ENCODE assay signal across 17 mouse cellular contexts in genomic region chr16:85155836-85156235, GRCm38 (mm10). TPM values are rescaled to one million over a fixed set of nuclear protein-coding genes. Genes with fewer than 3 reads are reported as not detected.
DNase-seq lines count a peak whose midpoint lies in the region; ATAC-seq and TF ChIP-seq lines count a peak whose summit lies in the region.
"Had no signal": no experiment of that assay in that cellular context is flagged by ENCODE, and none has a peak within 500 bp of the region (broad histone marks: within the 10 kb centered on the region; RNA-seq: fewer than 3 reads in every experiment).

No protein-coding gene starts in this region.

- no peak overlapping the region for H3K4me2 ChIP-seq in heart, embryonic 11.5 days
- H3K4me2 ChIP-seq in kidney, embryonic 14.5 days (replicated peaks; ENCODE audit: low read depth, low read length) = no peak overlapping the region
- H3K4me2 ChIP-seq in stomach, embryonic 16.5 days (ENCODE audit: low read depth, low read length) = no peak overlapping the region
- no peak overlapping the region for H3K4me2 ChIP-seq in midbrain, embryonic 15.5 days
- H3K4me2 ChIP-seq: hindbrain, embryonic 15.5 days had no signal

- no peak for DNase-seq in heart, postnatal 14 days
- peak; percentile 47 for DNase-seq in kidney, adult 2 months
- DNase-seq in brain, embryonic 14.5 days (ENCODE audit: low read depth) = peak; percentile 49
- DNase-seq: adrenal gland, adult 8-10 months; cerebellum, adult 2 months; gastrocnemius, postnatal 36 days; kidney, adult 18-20 months; kidney, postnatal 36 days; left cerebral cortex, postnatal 4 days; right cerebral cortex, postnatal 14 days had no signal

- peaks cover 36% of the 10 kb centered on the region for H3K4me1 ChIP-seq in heart, embryonic 11.5 days (ENCODE audit: control insufficient read depth, insufficient read depth, low read length)
- H3K4me1 ChIP-seq in kidney, adult 2 months (ENCODE audit: control insufficient read depth, insufficient read depth, low read length) = peaks cover 51% of the 10 kb centered on the region
- H3K4me1 ChIP-seq in kidney, embryonic 14.5 days (ENCODE audit: control insufficient read depth, insufficient read depth, low read length) = peaks cover 47% of the 10 kb centered on the region
- H3K4me1 ChIP-seq in stomach, embryonic 16.5 days (ENCODE audit: control insufficient read depth, insufficient read depth, low read length) = peaks cover 27% of the 10 kb centered on the region
- H3K4me1 ChIP-seq in midbrain, embryonic 15.5 days = peaks cover 21% of the 10 kb centered on the region

- no peaks in the 10 kb centered on the region for H3K9me3 ChIP-seq in heart, embryonic 11.5 days (replicated peaks; ENCODE audit: control insufficient read depth, low read length)
- H3K9me3 ChIP-seq in kidney, embryonic 14.5 days (ENCODE audit: control insufficient read depth, low read length) = no peaks in the 10 kb centered on the region
- H3K9me3 ChIP-seq in stomach, embryonic 16.5 days (replicated peaks; ENCODE audit: control insufficient read depth, low read length) = no peaks in the 10 kb centered on the region
- no peaks in the 10 kb centered on the region for H3K9me3 ChIP-seq in midbrain, embryonic 15.5 days
- H3K9me3 ChIP-seq: hindbrain, embryonic 15.5 days had no signal

- H3K4me3 ChIP-seq in heart, embryonic 11.5 days (ENCODE audit: low read depth, low read length) = no peak overlapping the region
- no peak overlapping the region for H3K4me3 ChIP-seq in kidney, adult 2 months (ENCODE audit: insufficient read depth, low read depth, low read length)
- H3K4me3 ChIP-seq in kidney, embryonic 14.5 days (ENCODE audit: low read length) = no peak overlapping the region
- H3K4me3 ChIP-seq in stomach, embryonic 16.5 days (replicated peaks; ENCODE audit: low read length) = no peak overlapping the region
- H3K4me3 ChIP-seq in midbrain, embryonic 15.5 days = no peak overlapping the region
- H3K4me3 ChIP-seq: hindbrain, embryonic 15.5 days had no signal

- no peaks in the 10 kb centered on the region for H3K27me3 ChIP-seq in heart, embryonic 11.5 days (ENCODE audit: control insufficient read depth, insufficient read depth, low read length)
- no peaks in the 10 kb centered on the region for H3K27me3 ChIP-seq in kidney, adult 2 months (replicated peaks; ENCODE audit: control insufficient read depth, insufficient read depth, low read length)
- no peaks in the 10 kb centered on the region for H3K27me3 ChIP-seq in kidney, embryonic 14.5 days (ENCODE audit: control insufficient read depth, insufficient read depth, low read length)
- no peaks in the 10 kb centered on the region for H3K27me3 ChIP-seq in stomach, embryonic 16.5 days (ENCODE audit: control insufficient read depth, insufficient read depth, low read length)
- H3K27me3 ChIP-seq in midbrain, embryonic 15.5 days (replicated peaks) = no peaks in the 10 kb centered on the region
- H3K27me3 ChIP-seq: hindbrain, embryonic 15.5 days had no signal

- no peak for TF ChIP-seq CTCF in kidney, adult 2 months (conservative IDR thresholded peaks at IDR 0.05; ENCODE audit: insufficient read depth, insufficient read length, low read depth, low read length)
- no peak for TF ChIP-seq CTCF in brain, embryonic 14.5 days (IDR thresholded peaks at IDR 0.05; ENCODE audit: borderline replicate concordance, extremely low read depth, insufficient read depth, insufficient read length)

- 0 out of 2 replicates have a peak overlapping the region, but pooled peaks have one; percentile 22 for H3K27ac ChIP-seq in heart, embryonic 11.5 days (ENCODE audit: low read depth, low read length)
- peak overlapping the region; percentile 63; the same call in 1 of the 2 replicates for H3K27ac ChIP-seq in kidney, adult 2 months (ENCODE audit: insufficient read depth, low read depth, low read length)
- no peak overlapping the region for H3K27ac ChIP-seq in kidney, embryonic 14.5 days (ENCODE audit: low read depth, low read length)
- H3K27ac ChIP-seq in stomach, embryonic 16.5 days (ENCODE audit: low read length) = 0 out of 2 replicates have a peak overlapping the region, but pooled peaks have one; percentile 19
- H3K27ac ChIP-seq in midbrain, embryonic 15.5 days = no peak overlapping the region
- H3K27ac ChIP-seq: hindbrain, embryonic 15.5 days; liver, embryonic 14.5 days had no signal

- intact Hi-C loops in heart, postnatal 14 days (cut with DNase I) = no loop called here

- no peak for ATAC-seq in heart, embryonic 11.5 days (replicated peaks; ENCODE audit: insufficient number of reproducible peaks, low FRiP score, low TSS enrichment)
- no peak for ATAC-seq in kidney, embryonic 14.5 days (ENCODE audit: low FRiP score, low TSS enrichment)
- no peak for ATAC-seq in stomach, embryonic 16.5 days (ENCODE audit: insufficient read depth, low FRiP score)
- no peak for ATAC-seq in midbrain, embryonic 15.5 days (replicated peaks)

- H3K9ac ChIP-seq in heart, embryonic 11.5 days (ENCODE audit: low read depth, low read length) = no peak overlapping the region
- no peak overlapping the region for H3K9ac ChIP-seq in kidney, embryonic 14.5 days (ENCODE audit: low read depth, low read length)
- no peak overlapping the region for H3K9ac ChIP-seq in stomach, embryonic 16.5 days (ENCODE audit: low read length)
- no peak overlapping the region for H3K9ac ChIP-seq in midbrain, embryonic 15.5 days
- H3K9ac ChIP-seq: hindbrain, embryonic 15.5 days; liver, embryonic 14.5 days had no signal

- WGBS in heart, embryonic 11.5 days (ENCODE audit: insufficient replicate concordance) = 53% methylated on average over 10 of the region's 10 CpGs
- 31% methylated on average over 10 of the region's 10 CpGs for WGBS in kidney, adult 2 months
- 88% methylated on average over 10 of the region's 10 CpGs for WGBS in kidney, embryonic 14.5 days
- WGBS in stomach, embryonic 16.5 days = 64% methylated on average over 10 of the region's 10 CpGs
- WGBS in midbrain, embryonic 15.5 days = 68% methylated on average over 10 of the region's 10 CpGs

- no peaks in the 10 kb centered on the region for H3K36me3 ChIP-seq in heart, embryonic 11.5 days (ENCODE audit: control insufficient read depth, insufficient read depth, low read length)
- H3K36me3 ChIP-seq in kidney, adult 2 months (ENCODE audit: control insufficient read depth, insufficient read depth, low read length) = no peaks in the 10 kb centered on the region
- H3K36me3 ChIP-seq in kidney, embryonic 14.5 days (ENCODE audit: control insufficient read depth, insufficient read depth, low read length) = no peaks in the 10 kb centered on the region
- H3K36me3 ChIP-seq in stomach, embryonic 16.5 days (ENCODE audit: control insufficient read depth, insufficient read depth, low read length) = no peaks in the 10 kb centered on the region
- H3K36me3 ChIP-seq in midbrain, embryonic 15.5 days (replicated peaks) = no peaks in the 10 kb centered on the region; the same call in 1 of the 2 replicates
- H3K36me3 ChIP-seq: G1E; hindbrain, embryonic 15.5 days had no signal

- no peak for TF ChIP-seq POLR2A in kidney, adult 2 months (IDR thresholded peaks at IDR 0.05; ENCODE audit: low read depth, low read length)
- TF ChIP-seq POLR2A in brain, embryonic 14.5 days (IDR thresholded peaks at IDR 0.05; ENCODE audit: borderline replicate concordance, extremely low read depth, insufficient read depth, insufficient read length, poor library complexity, severe bottlenecking) = no peak

RNA-seq across cellular contexts. Expression of gene App, which starts 17.7 kb away (rescaled TPM):
- polyA plus RNA-seq in heart, embryonic 11.5 days (2014; fragmentation: Nextera tagmentation; extraction: Ambion mirVana) = 143 and 180 TPM in 2 replicates
- total RNA-seq in heart, postnatal 14 days (2021) = 100 to 1,000 TPM; 184 to 199 TPM
- polyA plus RNA-seq in kidney, adult 2 months (2012; rRNA removed) = 587 and 592 TPM in 2 replicates
- 166 and 225 TPM in 2 replicates for polyA plus RNA-seq in kidney, embryonic 14.5 days (2014; fragmentation: Nextera tagmentation; extraction: Ambion mirVana)
- 278 and 485 TPM in 2 replicates for polyA plus RNA-seq in brain, embryonic 14.5 days (2012; rRNA removed)
- 193 and 198 TPM in 2 replicates for polyA plus RNA-seq in stomach, embryonic 16.5 days (2015; fragmentation: Nextera tagmentation; extraction: Ambion mirVana)
- 413 and 416 TPM in 2 replicates for polyA plus RNA-seq in midbrain, embryonic 15.5 days (2015; fragmentation: Nextera tagmentation; extraction: Ambion mirVana)
- polyA plus RNA-seq: G1E had no signal

Comparison
In these comparisons a context has a peak if more than half of its experiments do, and no peak if none do; other contexts are left out.
1. H3K27ac ChIP-seq: peak in heart, embryonic 11.5 days (single experiment), kidney, adult 2 months (single experiment) and stomach, embryonic 16.5 days (single experiment); none in kidney, embryonic 14.5 days (single experiment) and midbrain, embryonic 15.5 days (single experiment).
2. DNase-seq: peak in kidney, adult 2 months (single experiment) and brain, embryonic 14.5 days (single experiment); none in heart, postnatal 14 days (0 of 2).